Mouse (Mus musculus) heart, embryonic 14.5 days (tissue): Measurements from ENCODE around the gene Ppp1r12c. TPM values are rescaled to one million over a fixed set of nuclear protein-coding genes. Genes with fewer than 3 reads are reported as not detected.

ENCODE experiments used
- ATAC-seq: fragments of 200-750 bp; cut with Nextera tagmentation; 2 replicates; pipeline ENCODE4 v1.8.0; 2017; ENCODE audit warnings: low read depth, moderate TSS enrichment; ENCODE audit not compliant: insufficient number of reproducible peaks, insufficient read depth, low FRiP score
- H3K27ac ChIP-seq, 2 experiments: fragments of 200-500 bp in 1 of 2; fragments of 300-500 bp in 1 of 2; sonication (generic) in 1 of 2; replicated peaks in 1 of 2; 2 replicates each; pipeline ENCODE4 v1.5.1; 2012 to 2014; ENCODE audit warnings: low read depth in 2 of 2, low read length in 2 of 2, control low read depth in 1 of 2, mild to moderate bottlenecking in 1 of 2, mixed read lengths in 1 of 2; ENCODE audit not compliant: control insufficient read depth in 1 of 2, insufficient read depth in 1 of 2
- H3K27me3 ChIP-seq: fragments of 300-500 bp; sonication (generic); 2 replicates; pipeline ENCODE4 v1.6.1; 2014; ENCODE audit warnings: mild to moderate bottlenecking, low read length, control low read depth; ENCODE audit not compliant: control insufficient read depth, insufficient read depth
- H3K36me3 ChIP-seq: fragments of 300-500 bp; sonication (generic); 2 replicates; pipeline ENCODE4 v1.6.1; 2014; ENCODE audit warnings: mild to moderate bottlenecking, control low read depth, low read length, mixed read lengths; ENCODE audit not compliant: control insufficient read depth, insufficient read depth
- H3K4me1 ChIP-seq, 2 experiments: fragments of 200-500 bp in 1 of 2; fragments of 300-500 bp in 1 of 2; sonication (generic) in 1 of 2; 2 replicates each; pipeline ENCODE4 v1.6.1; 2012 to 2014; ENCODE audit warnings: low read length in 2 of 2, control low read depth in 1 of 2, mixed read lengths in 1 of 2; ENCODE audit not compliant: control insufficient read depth in 2 of 2, insufficient read depth in 2 of 2
- H3K4me2 ChIP-seq: fragments of 300-500 bp; sonication (generic); 2 replicates; pipeline ENCODE4 v1.6.1; 2014; ENCODE audit warnings: mild to moderate bottlenecking, low read length
- H3K4me3 ChIP-seq, 2 experiments: fragments of 200-500 bp in 1 of 2; fragments of 300-500 bp in 1 of 2; sonication (generic) in 1 of 2; 2 replicates each; pipeline ENCODE4 v1.5.1; 2012 to 2014; ENCODE audit warnings: low read length in 2 of 2, mild to moderate bottlenecking in 2 of 2, control low read depth in 1 of 2, low read depth in 1 of 2, moderate library complexity in 1 of 2; ENCODE audit not compliant: control insufficient read depth in 1 of 2, insufficient read depth in 1 of 2
- H3K9ac ChIP-seq: fragments of 300-500 bp; sonication (generic); 2 replicates; pipeline ENCODE4 v1.6.1; 2014; ENCODE audit warnings: mild to moderate bottlenecking, low read length
- H3K9me3 ChIP-seq: fragments of 300-500 bp; sonication (generic); 2 replicates; pipeline ENCODE4 v1.6.1; 2016; ENCODE audit warnings: low read length, control low read depth; ENCODE audit not compliant: control insufficient read depth
- WGBS: fragments of 180-500 bp; shearing (Covaris S2); extraction: QIAGEN DNeasy Blood & Tissue Kit; methylation state at CpG from one replicate; pipeline ENCODE4 v1.1.7; 2014; 5-methylcytosine and 5-hydroxymethylcytosine counted together
- polyA plus RNA-seq: library from polyadenylated mRNA; unstranded; fragments of >200 nt; fragmentation: Nextera tagmentation; extraction: Ambion mirVana; gene quantifications from 2 replicates; pipeline ENCODE4 v1.2.1, GENCODE M21; 2014

Gene Ppp1r12c
- polyA plus RNA-seq, 1 experiment from 2014 or later, result 47.7 TPM

DNA sequence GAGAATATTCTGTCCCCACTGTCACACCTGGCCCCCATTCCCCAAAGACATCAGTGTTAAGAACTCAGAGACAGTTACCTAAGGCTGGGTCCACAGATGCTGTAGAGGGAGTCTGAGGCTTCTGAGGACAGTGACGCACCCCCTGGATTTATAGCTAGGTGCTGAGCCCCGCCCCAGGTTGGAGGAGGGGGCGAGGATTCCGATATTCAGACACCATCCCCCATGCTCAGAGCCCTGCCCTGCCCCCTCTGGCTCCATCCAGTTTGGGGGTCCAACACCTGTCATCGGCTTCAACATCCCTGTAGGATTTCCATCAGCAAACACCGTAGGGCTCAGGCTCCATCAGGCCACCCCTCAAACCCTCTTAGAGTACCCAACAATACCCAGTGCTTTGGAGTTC, 14.4 kb upstream of the Ppp1r12c start:
- Histone ChIP-seq H3K27ac (peak overlapping the region; percentile 87 to 96), H3K4me2 (peak overlapping the region; percentile 55), H3K36me3 (peaks cover 32% of the 10 kb centered on the region), H3K4me3 (peak overlapping the region; percentile 21 to 34; a peak in 3 of 4 replicates), H3K4me1 (peaks cover 57 to 74% of the 10 kb centered on the region in 2 experiments), H3K9ac (peak overlapping the region; percentile 72), H3K9me3 (no peaks in the 10 kb centered on the region), H3K27me3 (no peaks in the 10 kb centered on the region)
- peak; percentile 26 for ATAC-seq
- 38% methylated on average over 6 of the region's 6 CpGs for WGBS

DNA sequence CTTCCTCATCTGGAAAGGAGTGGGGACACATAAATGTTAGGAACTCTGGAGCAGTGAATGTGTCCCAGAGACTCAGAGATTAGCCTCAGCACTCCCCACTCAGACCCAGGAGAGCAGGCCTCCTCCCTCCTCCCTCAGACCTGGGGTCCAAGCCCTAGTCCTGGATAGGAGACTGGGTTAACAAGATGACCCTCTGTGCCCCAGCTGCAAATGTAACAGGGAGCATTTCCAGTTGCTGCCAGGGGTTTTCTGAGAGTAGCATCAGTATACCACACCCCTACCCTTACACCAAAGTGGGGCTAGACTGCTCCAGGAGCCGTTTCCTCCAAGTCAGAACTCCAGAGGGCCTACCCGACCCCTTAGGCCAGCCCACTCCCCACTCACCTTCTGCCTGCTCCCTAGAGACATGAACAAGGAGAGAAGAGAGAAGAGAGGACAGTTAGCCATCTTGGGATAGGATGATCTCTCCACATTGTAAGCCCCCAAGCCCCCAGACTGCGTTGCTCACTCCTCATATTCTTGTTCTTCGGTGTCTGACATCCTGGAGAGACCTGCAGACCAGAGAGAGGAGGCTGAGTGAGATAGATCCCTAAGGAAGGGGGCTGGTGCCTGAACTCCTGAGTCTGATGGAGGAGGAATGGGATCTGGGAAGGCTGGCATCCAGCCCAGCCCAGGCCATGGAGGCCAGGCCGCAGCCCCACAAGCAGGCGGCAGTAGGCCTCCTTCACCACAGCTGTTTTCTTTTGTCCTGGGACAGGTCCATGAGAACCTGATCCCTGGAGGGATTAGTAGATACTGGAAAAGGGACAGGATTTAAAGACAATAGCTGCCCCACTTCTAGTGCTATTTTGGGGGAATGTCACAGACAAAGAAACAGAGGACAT, 12.6 kb upstream of the Ppp1r12c start:
- WGBS, result 23% methylated on average over 6 of the region's 6 CpGs
- Histone ChIP-seq H3K4me3 (peak overlapping the region; percentile 21 to 44), H3K9me3 (no peaks in the 10 kb centered on the region), H3K36me3 (peaks cover 20% of the 10 kb centered on the region), H3K27ac (peak overlapping the region; percentile 87 to 96), H3K9ac (peak overlapping the region; percentile 72), H3K4me1 (peaks cover 54 to 84% of the 10 kb centered on the region in 2 experiments), H3K27me3 (no peaks in the 10 kb centered on the region), H3K4me2 (peak overlapping the region; percentile 55)
- peak; percentile 25; the same call in 1 of the 2 replicates for ATAC-seq

DNA sequence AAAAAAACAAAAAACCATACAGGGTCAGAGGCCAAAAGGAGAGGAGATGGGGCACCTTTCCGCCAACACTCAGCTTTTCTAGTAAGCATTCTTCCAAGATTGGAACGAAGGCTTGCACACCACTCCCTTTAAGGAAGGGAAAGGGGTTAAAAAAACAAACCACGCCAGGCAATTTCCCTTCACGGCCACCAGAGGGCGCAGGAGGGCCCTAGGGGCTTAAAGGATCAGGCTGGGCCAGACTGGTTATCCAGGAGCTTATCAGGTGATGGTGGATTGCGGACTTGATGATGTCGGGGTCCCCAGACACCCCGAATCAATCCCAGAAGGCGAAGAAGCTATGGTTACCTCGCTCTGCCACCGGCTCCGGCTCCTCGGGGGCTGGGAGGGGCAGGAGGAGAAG, 11.8 kb upstream of the Ppp1r12c start:
- Histone ChIP-seq H3K9ac (peak overlapping the region; percentile 72), H3K4me1 (peaks cover 56 to 82% of the 10 kb centered on the region in 2 experiments), H3K27me3 (no peaks in the 10 kb centered on the region), H3K9me3 (no peaks in the 10 kb centered on the region), H3K36me3 (peaks cover 19% of the 10 kb centered on the region), H3K4me2 (peak overlapping the region; percentile 55), H3K4me3 (peak overlapping the region; percentile 21 to 44), H3K27ac (peak overlapping the region; percentile 87 to 96)
- no peak for ATAC-seq
- 18% methylated on average over 13 of the region's 13 CpGs for WGBS

DNA sequence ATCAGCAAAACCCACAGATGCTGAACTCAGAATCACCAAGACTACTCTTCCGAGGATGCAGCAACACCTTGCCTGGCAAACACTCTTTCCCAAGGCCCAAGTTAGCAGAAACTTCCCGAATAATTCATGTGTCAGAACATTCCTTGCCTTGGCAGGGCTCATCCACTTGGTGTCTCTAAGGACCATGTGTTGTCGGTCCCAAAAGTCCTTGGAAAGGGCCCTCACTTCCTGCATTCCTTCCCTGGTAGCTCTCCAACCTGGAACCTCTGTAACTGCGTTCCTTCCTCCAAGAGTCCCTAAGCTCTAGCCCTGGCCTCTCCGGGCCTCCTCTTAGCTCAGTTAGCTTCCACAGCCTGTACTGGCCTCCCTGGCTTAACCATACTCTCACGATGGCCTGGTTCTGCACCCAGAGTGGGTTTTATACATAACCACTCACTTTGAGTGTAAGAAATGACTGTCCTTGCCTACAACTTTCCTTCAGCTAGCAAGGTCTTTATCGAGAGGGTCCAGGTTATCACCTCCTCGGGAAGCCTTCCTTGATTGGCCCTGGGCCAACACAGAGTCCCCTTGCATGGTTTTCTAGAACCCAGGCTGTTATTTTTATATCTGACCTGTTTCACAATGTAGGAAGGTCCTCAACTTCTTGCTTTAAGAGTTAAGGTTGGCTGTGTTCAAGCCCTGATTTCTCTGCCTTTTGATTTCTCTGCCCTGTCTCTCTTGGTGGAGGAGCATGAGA, 10.2 kb upstream of the Ppp1r12c start:
- Histone ChIP-seq H3K9ac (peak overlapping the region; percentile 69), H3K4me3 (peak overlapping the region in 1 of 2 experiments; percentile 21; a peak in 2 of 4 replicates), H3K4me1 (peaks cover 49 to 73% of the 10 kb centered on the region in 2 experiments), H3K36me3 (peaks cover 16% of the 10 kb centered on the region), H3K4me2 (peak overlapping the region; percentile 59), H3K27me3 (no peaks in the 10 kb centered on the region), H3K27ac (peak overlapping the region; percentile 47 to 79), H3K9me3 (no peaks in the 10 kb centered on the region)
- 16% methylated on average over 8 of the region's 8 CpGs for WGBS
- ATAC-seq, result no peak

DNA sequence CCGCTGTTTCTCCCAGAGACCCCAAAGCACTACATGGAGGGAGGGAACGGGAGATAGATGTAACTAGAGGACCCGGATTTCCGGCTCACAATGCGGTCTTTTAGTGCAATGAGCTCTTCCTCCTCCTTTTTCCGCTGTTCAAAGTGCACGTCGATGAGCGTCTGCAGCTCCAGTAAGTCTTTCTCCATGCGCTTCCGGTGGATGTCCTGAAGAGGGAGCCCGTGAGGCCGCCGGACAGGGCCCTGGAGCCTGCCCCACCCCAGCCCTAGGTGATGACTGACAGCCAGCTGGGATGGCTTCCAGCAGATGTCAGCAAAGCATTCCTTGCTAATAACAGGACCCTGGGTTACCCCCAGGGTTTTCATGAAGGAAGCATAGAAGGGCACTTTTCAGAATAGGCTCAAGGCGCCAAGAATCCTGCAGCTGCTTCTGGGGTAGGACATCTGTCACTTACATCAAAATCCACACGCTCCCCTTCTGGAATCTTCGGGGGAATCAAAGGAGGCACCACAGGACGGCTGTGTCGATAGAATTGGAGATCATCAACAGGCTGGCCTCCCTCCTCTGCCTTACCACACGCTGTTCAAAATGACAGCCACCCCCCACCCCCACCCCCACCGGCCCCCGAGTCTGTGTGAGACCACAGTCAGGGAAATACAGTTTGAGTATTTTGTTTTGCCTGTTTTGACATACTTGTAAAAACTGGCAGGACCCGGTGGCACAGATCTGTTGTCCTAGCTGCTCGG, 8.6 kb upstream of the Ppp1r12c start:
- Histone ChIP-seq H3K9me3 (no peaks in the 10 kb centered on the region), H3K9ac (peak overlapping the region; percentile 69), H3K27ac (peak overlapping the region; percentile 79 to 82), H3K27me3 (no peaks in the 10 kb centered on the region), H3K4me3 (peak overlapping the region; percentile 11 to 24), H3K4me1 (peaks cover 41 to 61% of the 10 kb centered on the region in 2 experiments), H3K36me3 (peaks cover 23% of the 10 kb centered on the region), H3K4me2 (peak overlapping the region; percentile 59)
- WGBS, result 6% methylated on average over 24 of the region's 24 CpGs
- peak; percentile 84 for ATAC-seq

DNA sequence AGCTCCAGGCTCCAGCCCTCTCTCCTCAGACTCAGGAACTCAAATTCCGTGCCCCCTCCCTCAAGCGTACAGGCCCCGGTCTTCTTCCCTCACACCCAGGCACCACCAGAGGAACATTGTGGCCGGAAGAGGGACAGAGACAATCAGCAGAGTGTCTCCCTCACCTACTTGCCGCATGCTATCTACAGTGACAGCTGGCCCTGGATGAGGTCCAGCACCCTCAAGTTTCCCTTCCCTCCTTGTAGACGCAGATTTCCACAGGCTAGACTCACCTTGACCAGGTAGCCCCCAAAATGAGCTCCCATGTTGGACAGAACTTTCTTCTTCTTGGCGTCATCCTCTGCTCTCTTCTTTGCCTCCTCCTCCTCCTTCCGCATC, 7.2 kb upstream of the Ppp1r12c start:
- peak overlapping the region; percentile 59 for H3K4me2 ChIP-seq
- no peaks in the 10 kb centered on the region for H3K27me3 ChIP-seq
- WGBS, result 63% methylated on average over 8 of the region's 8 CpGs
- H3K9me3 ChIP-seq, result no peaks in the 10 kb centered on the region
- H3K4me1 ChIP-seq, result peaks cover 32 to 48% of the 10 kb centered on the region in 2 experiments
- no peak for ATAC-seq
- peaks cover 32% of the 10 kb centered on the region for H3K36me3 ChIP-seq
- peak overlapping the region; percentile 68 for H3K9ac ChIP-seq
- H3K4me3 ChIP-seq, result no peak overlapping the region
- 0 out of 4 replicates have a peak overlapping the region, but pooled peaks of 1 of the 2 experiments have one; percentile 28 for H3K27ac ChIP-seq
